Mouse (Mus musculus) stomach, embryonic 15.5 days (tissue): Measurements from ENCODE around the gene Olfr159. TPM values are rescaled to one million over a fixed set of nuclear protein-coding genes. Genes with fewer than 3 reads are reported as not detected.

Experiments used
- ATAC-seq: fragments of 200-750 bp; cut with Nextera tagmentation; 2 replicates; pipeline ENCODE4 v1.8.0; 2017; ENCODE audit warnings: low read depth, moderate number of reproducible peaks, moderate TSS enrichment; ENCODE audit not compliant: insufficient read depth, low FRiP score
- H3K27ac ChIP-seq: fragments of 300-500 bp; sonication (generic); 2 replicates; pipeline ENCODE4 v1.5.1; 2015; ENCODE audit warnings: mild to moderate bottlenecking, inconsistent platforms
- H3K27me3 ChIP-seq: fragments of 300-500 bp; sonication (generic); replicated peaks from 2 replicates; pipeline ENCODE4 v1.6.1; 2015; ENCODE audit warnings: inconsistent platforms
- H3K36me3 ChIP-seq: fragments of 300-500 bp; sonication (generic); 2 replicates; pipeline ENCODE4 v1.6.1; 2015; ENCODE audit warnings: inconsistent platforms
- H3K4me1 ChIP-seq: fragments of 300-500 bp; sonication (generic); 2 replicates; pipeline ENCODE4 v1.6.1; 2015; ENCODE audit warnings: inconsistent platforms
- H3K4me2 ChIP-seq: fragments of 300-500 bp; sonication (generic); 2 replicates; pipeline ENCODE4 v1.6.1; 2015; ENCODE audit warnings: mild to moderate bottlenecking, inconsistent platforms
- H3K4me3 ChIP-seq: fragments of 300-500 bp; sonication (generic); replicated peaks from 2 replicates; pipeline ENCODE4 v1.5.1; 2015; ENCODE audit warnings: inconsistent platforms
- H3K9ac ChIP-seq: fragments of 300-500 bp; sonication (generic); 2 replicates; pipeline ENCODE4 v1.6.1; 2015; ENCODE audit warnings: inconsistent platforms
- H3K9me3 ChIP-seq: fragments of 300-500 bp; sonication (generic); 2 replicates; pipeline ENCODE4 v1.6.1; 2016; ENCODE audit warnings: inconsistent platforms
- WGBS: fragments of 180-500 bp; shearing (Covaris S2); methylation state at CpG from one replicate; pipeline ENCODE4 v1.1.7; 2015; 5-methylcytosine and 5-hydroxymethylcytosine counted together
- polyA plus RNA-seq: library from polyadenylated mRNA; unstranded; fragments of >200 nt; fragmentation: Nextera tagmentation; extraction: Ambion mirVana; gene quantifications from 2 replicates; pipeline ENCODE4 v1.2.1, GENCODE M21; 2015

Gene Olfr159
- polyA plus RNA-seq, 1 experiment from 2014 or later, result not detected

DNA sequence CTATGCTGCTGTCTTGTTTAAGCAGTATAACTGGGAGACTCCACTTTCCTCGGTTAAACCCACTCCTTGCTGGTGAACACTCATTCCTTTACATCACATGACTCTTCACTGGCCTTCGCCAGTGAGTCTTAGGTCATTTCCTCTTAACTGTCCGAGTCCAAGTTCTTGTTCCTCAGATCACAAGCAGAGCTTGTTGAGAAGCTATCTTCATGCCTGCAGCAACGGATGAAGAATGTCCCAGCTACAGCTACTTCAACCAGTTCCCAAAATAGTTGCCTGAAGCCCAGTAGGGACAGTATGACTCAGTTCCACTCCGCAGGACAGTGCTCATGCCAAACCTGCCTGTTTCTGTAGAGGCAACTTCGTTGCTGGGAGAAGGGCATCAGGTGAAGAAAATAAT, 13.6 kb downstream of the Olfr159 start:
- Histone ChIP-seq H3K27ac (no peak overlapping the region), H3K4me1 (no peaks in the 10 kb centered on the region), H3K9ac (no peak overlapping the region), H3K4me2 (no peak overlapping the region), H3K27me3 (no peaks in the 10 kb centered on the region), H3K4me3 (no peak overlapping the region), H3K9me3 (no peaks in the 10 kb centered on the region), H3K36me3 (no peaks in the 10 kb centered on the region)
- no peak for ATAC-seq
- WGBS, result 71% methylated on average over 6 of the region's 6 CpGs

- H3K9me3 ChIP-seq, result no peaks in the 10 kb centered on the region
- no peaks in the 10 kb centered on the region for H3K27me3 ChIP-seq
- H3K9ac ChIP-seq, result no peak overlapping the region
- H3K4me3 ChIP-seq, result no peak overlapping the region
- 14% methylated on average over 6 of the region's 6 CpGs for WGBS
- ATAC-seq, result no peak
- H3K27ac ChIP-seq, result no peak overlapping the region
- no peak overlapping the region for H3K4me2 ChIP-seq
- H3K36me3 ChIP-seq, result no peaks in the 10 kb centered on the region
- no peaks in the 10 kb centered on the region for H3K4me1 ChIP-seq
Measured at GRCm38 (mm10) chr4:43745187-43745586, 25.6 kb downstream of the Olfr159 start.

GRCm38 (mm10) chr4:43743099-43743498, 27.7 kb downstream of the Olfr159 start:
- no peaks in the 10 kb centered on the region for H3K9me3 ChIP-seq
- H3K9ac ChIP-seq, result no peak overlapping the region
- H3K27ac ChIP-seq, result no peak overlapping the region
- H3K36me3 ChIP-seq, result no peaks in the 10 kb centered on the region
- no peak overlapping the region for H3K4me3 ChIP-seq
- 30% methylated on average over 1 of the region's 1 CpGs for WGBS
- ATAC-seq, result no peak
- H3K4me1 ChIP-seq, result no peaks in the 10 kb centered on the region
- H3K4me2 ChIP-seq, result no peak overlapping the region
- H3K27me3 ChIP-seq, result no peaks in the 10 kb centered on the region

- no peak overlapping the region for H3K4me3 ChIP-seq
- no peaks in the 10 kb centered on the region for H3K9me3 ChIP-seq
- H3K9ac ChIP-seq, result no peak overlapping the region
- 27% methylated on average over 4 of the region's 4 CpGs for WGBS
- no peaks in the 10 kb centered on the region for H3K27me3 ChIP-seq
- no peak for ATAC-seq
- no peak overlapping the region for H3K4me2 ChIP-seq
- no peaks in the 10 kb centered on the region for H3K4me1 ChIP-seq
- no peaks in the 10 kb centered on the region for H3K36me3 ChIP-seq
- H3K27ac ChIP-seq, result no peak overlapping the region
Measured at GRCm38 (mm10) chr4:43742637-43743036, 28.2 kb downstream of the Olfr159 start.

- no peaks in the 10 kb centered on the region for H3K9me3 ChIP-seq
- ATAC-seq, result no peak
- no peaks in the 10 kb centered on the region for H3K4me1 ChIP-seq
- WGBS, result 56% methylated on average over 5 of the region's 5 CpGs
- no peak overlapping the region for H3K27ac ChIP-seq
- H3K4me2 ChIP-seq, result no peak overlapping the region
- H3K27me3 ChIP-seq, result no peaks in the 10 kb centered on the region
- no peak overlapping the region for H3K9ac ChIP-seq
- H3K4me3 ChIP-seq, result no peak overlapping the region
- H3K36me3 ChIP-seq, result no peaks in the 10 kb centered on the region
Measured at GRCm38 (mm10) chr4:43741526-43741925, 29.3 kb downstream of the Olfr159 start.

- no peak overlapping the region for H3K4me3 ChIP-seq
- H3K4me1 ChIP-seq, result no peaks in the 10 kb centered on the region
- no peaks in the 10 kb centered on the region for H3K27me3 ChIP-seq
- H3K9me3 ChIP-seq, result no peaks in the 10 kb centered on the region
- H3K36me3 ChIP-seq, result no peaks in the 10 kb centered on the region
- WGBS, result 58% methylated on average over 8 of the region's 8 CpGs
- H3K27ac ChIP-seq, result no peak overlapping the region
- no peak for ATAC-seq
- H3K9ac ChIP-seq, result no peak overlapping the region
- H3K4me2 ChIP-seq, result no peak overlapping the region
Measured at GRCm38 (mm10) chr4:43738989-43739674, 31.7 kb downstream of the Olfr159 start.

- Histone ChIP-seq H3K27ac (no peak overlapping the region), H3K27me3 (no peaks in the 10 kb centered on the region)
- no peak for ATAC-seq
Measured at GRCm38 (mm10) chr4:43737144-43737543, 33.7 kb downstream of the Olfr159 start.

GRCm38 (mm10) chr4:43733186-43733585, 37.6 kb downstream of the Olfr159 start:
- no peak overlapping the region for H3K4me2 ChIP-seq
- no peak for ATAC-seq
- WGBS, result 86% methylated on average over 5 of the region's 5 CpGs

More at GRCm38 (mm10) chr4:43737144-43737543, 33.7 kb downstream of the Olfr159 start:
- Histone ChIP-seq H3K36me3 (no peaks in the 10 kb centered on the region), H3K9me3 (no peaks in the 10 kb centered on the region), H3K9ac (no peak overlapping the region), H3K4me3 (no peak overlapping the region), H3K4me1 (no peaks in the 10 kb centered on the region), H3K4me2 (no peak overlapping the region)
- 74% methylated on average over 6 of the region's 6 CpGs for WGBS

DNA sequence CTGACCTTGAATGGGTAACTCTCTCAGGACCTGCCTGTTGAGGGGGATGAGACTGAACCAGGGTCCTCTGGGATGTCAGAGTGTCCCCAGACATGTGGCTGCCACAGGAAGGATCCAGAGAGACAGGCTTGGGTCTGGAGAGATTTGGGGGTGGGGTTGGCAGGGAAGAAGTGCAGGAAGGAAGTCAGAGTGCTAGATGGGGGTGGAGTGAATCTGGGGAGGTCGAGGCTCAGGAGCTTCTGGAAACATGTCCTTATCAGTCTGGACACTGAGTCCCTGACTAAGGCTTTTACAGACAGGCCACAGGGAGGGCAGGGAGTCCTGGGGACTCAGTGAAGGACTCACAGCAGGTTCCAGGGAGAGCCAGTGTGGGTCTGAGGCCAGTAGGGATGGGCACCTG, 38.6 kb downstream of the Olfr159 start:
- 20% methylated on average over 1 of the region's 1 CpGs for WGBS

More at GRCm38 (mm10) chr4:43733186-43733585, 37.6 kb downstream of the Olfr159 start:
- no peaks in the 10 kb centered on the region for H3K9me3 ChIP-seq
- peaks cover 25% of the 10 kb centered on the region for H3K4me1 ChIP-seq
- no peaks in the 10 kb centered on the region for H3K36me3 ChIP-seq
- H3K4me3 ChIP-seq, result no peak overlapping the region
- no peak overlapping the region for H3K27ac ChIP-seq
- no peaks in the 10 kb centered on the region for H3K27me3 ChIP-seq
- H3K9ac ChIP-seq, result no peak overlapping the region

GRCm38 (mm10) chr4:43730750-43731297, 40.0 kb downstream of the Olfr159 start:
- WGBS, result 59% methylated on average over 21 of the region's 21 CpGs
- no peaks in the 10 kb centered on the region for H3K27me3 ChIP-seq
- H3K9ac ChIP-seq, result no peak overlapping the region
- no peaks in the 10 kb centered on the region for H3K36me3 ChIP-seq
- H3K4me3 ChIP-seq, result no peak overlapping the region
- no peak for ATAC-seq
- H3K4me1 ChIP-seq, result peaks cover 48% of the 10 kb centered on the region
- no peak overlapping the region for H3K27ac ChIP-seq
- no peak overlapping the region for H3K4me2 ChIP-seq
- H3K9me3 ChIP-seq, result no peaks in the 10 kb centered on the region

More for the DNA sequence above, 38.6 kb downstream of the Olfr159 start:
- no peak overlapping the region for H3K4me2 ChIP-seq
- no peaks in the 10 kb centered on the region for H3K9me3 ChIP-seq
- ATAC-seq, result no peak
- H3K4me3 ChIP-seq, result no peak overlapping the region
- no peaks in the 10 kb centered on the region for H3K36me3 ChIP-seq
- H3K27ac ChIP-seq, result no peak overlapping the region
- H3K4me1 ChIP-seq, result peaks cover 35% of the 10 kb centered on the region
- H3K27me3 ChIP-seq, result no peaks in the 10 kb centered on the region
- no peak overlapping the region for H3K9ac ChIP-seq

GRCm38 (mm10) chr4:43729794-43730550, 40.8 kb downstream of the Olfr159 start, which contains the start of gene Spaar:
Gene Spaar, plus strand, starts transcription at chr4:43730034.
- no peak within 1 kb of the TSS for H3K4me2 ChIP-seq
- ATAC-seq, result no peak
- no peak within 1 kb of the TSS for H3K4me3 ChIP-seq
- H3K9me3 ChIP-seq, result no peaks in the 10 kb centered on the region
- H3K27me3 ChIP-seq, result no peaks in the 10 kb centered on the region
- H3K9ac ChIP-seq, result no peak within 1 kb of the TSS
- H3K36me3 ChIP-seq, result no peaks in the 10 kb centered on the region
- 52% methylated on average over 14 of the region's 14 CpGs for WGBS
- peaks cover 48% of the 10 kb centered on the region for H3K4me1 ChIP-seq
- H3K27ac ChIP-seq, result peak within 1 kb of the TSS; percentile 87

DNA sequence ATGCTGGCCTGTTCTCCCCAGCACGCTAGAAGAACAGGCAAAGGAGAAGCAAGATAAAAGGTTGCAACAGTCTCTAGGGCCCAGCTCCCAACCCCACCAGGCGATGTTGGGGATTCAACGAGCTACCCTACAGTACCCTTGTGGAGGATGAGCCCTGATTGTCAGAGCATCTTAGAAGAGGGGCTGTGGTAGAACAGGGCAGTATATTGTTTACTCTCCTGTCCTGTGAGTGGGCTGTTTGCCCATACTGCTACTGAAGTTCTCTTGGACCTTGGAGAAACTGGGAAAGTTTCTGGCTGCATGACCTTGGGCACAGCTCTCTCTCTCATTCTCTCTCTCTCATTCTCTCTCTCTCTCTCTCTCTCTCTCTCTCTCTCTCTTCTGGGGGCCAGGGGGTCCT, 41.7 kb downstream of the Olfr159 start:
- 56% methylated on average over 3 of the region's 3 CpGs for WGBS

More for the DNA sequence above, 41.7 kb downstream of the Olfr159 start:
- Histone ChIP-seq H3K36me3 (no peaks in the 10 kb centered on the region), H3K4me1 (peaks cover 48% of the 10 kb centered on the region), H3K9me3 (no peaks in the 10 kb centered on the region), H3K4me3 (no peak overlapping the region), H3K4me2 (no peak overlapping the region), H3K9ac (no peak overlapping the region), H3K27me3 (no peaks in the 10 kb centered on the region), H3K27ac (peak overlapping the region; percentile 87)
- no peak for ATAC-seq
